Mouse (Mus musculus) effector memory CD4-positive, alpha-beta T cell, adult 5 months (primary cell): Measurements from ENCODE around the gene Pnmal1. TPM values are rescaled to one million over a fixed set of nuclear protein-coding genes. Genes with fewer than 3 reads are reported as not detected.

Experiments used
- polyA plus RNA-seq: library from polyadenylated mRNA; unstranded; fragments of 100-300 nt; shearing (Covaris generic); gene quantifications from one replicate; pipeline ENCODE4 v1.2.1, GENCODE M21; 2017

Gene Pnmal1
- polyA plus RNA-seq: not detected

DNA sequence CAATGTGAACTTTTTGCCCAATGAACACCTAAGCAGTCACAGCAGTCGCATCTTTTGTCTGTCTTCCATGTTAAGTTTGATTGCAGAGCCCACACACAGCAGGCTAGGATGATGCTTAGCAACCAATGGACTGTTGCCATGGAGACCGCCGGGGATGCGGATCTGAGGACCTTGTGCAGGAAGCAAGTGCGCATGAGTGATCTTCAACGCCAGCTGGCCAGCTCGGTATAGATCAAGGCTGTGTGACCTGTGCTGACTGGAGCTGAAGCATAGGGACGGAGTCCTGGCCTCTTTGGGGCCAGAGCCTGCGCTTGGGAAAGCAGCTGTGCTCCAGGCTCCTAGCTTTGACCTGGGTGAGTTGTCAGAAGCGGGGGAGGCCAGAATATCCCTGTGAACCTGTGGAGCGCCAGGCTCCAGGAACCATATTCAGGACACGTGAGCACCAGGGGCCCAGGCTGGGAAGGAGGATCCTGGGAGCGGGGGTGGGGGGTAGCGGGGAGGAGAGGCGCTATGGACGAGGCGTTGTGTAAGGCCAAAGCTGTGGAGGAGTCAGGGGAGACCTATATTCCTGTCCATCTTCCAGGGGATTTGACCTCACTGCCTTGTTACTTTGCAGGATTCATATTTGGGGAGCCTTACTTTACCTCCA, at the start of gene Pnmal1:
Pnmal1 (plus strand) TSS at position 141 of the 649 bp plus-strand sequence.

DNA sequence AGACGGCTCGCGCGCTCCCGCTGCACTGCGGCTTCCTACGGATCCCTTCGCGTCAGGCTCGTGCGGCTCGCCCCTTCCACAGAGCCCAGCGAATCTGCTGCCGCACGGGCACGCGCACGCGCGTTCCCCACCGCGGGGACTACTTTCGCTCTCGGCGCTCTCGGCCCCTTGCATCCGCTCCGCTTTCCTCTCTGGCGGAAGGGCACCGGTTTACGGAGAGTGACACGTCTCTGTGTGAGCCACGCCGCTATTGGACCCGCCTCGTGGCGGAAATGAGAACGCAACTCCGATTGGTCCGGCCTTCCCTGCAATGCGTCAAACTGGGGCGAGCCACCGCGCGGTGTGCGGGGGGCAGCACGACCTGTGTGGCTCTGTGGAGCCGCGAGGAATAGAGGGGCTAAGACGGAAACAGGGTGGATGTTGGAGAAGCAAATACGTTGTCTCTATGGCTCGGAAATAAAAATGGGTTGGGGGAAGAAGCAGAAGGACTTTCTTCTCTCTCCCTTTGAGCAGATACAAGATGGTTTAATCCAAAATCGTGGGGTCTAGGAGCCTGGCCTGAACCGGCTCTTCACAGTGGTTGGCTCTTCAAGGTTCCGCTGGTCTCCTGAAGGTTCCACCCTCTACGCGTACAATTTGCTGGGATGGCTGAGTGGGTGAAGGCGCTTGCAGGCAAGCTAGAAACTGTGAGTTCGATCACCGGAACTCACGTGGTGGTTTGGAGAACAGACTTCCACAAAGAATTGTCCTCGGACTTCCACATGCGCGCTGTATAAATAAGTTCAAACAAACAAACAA, 35.2 kb upstream of the Pnmal1 start, which contains the start of gene Calm3:
Calm3 (minus strand) TSS at position 78 of the 798 bp plus-strand sequence.

DNA sequence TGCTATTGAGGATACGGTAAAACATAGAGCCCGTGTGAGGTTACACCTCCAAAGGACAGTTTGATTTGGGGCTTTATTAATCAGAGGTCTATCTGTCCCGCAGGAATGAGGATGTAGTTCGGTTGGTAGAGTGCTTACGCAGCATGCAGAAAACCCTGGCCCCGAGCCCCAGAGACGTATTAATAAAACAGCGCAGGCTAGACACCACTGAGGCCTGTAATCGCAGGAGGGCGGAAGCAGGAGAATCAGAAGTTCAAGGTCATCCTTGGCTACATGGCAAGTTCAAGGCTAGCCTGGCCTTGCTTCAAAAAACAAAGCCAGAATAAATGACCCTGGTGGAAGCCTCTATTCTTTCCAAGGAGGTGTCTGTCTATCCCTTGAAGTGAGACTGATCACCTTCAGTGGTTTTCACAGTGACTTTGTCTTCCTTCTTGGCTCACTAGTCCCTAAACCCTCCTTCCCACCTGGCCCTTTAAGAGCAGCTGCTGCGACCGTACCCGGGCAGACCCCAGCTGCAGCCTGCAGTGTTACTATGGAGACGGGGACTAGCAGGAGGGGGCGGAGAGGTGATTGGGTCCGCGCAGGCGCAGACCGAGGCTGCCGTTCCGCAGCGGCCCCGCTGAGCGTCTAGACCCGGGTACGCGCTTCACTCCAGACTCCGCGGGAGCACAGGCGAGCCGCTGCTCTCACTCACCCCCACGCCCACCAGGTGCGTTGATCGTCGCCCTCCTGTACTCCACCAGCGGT, 15.2 kb upstream of the Pnmal1 start, which contains the start of gene Pnmal2:
Pnmal2 (plus strand) TSS at position 622 of the 747 bp plus-strand sequence.

DNA sequence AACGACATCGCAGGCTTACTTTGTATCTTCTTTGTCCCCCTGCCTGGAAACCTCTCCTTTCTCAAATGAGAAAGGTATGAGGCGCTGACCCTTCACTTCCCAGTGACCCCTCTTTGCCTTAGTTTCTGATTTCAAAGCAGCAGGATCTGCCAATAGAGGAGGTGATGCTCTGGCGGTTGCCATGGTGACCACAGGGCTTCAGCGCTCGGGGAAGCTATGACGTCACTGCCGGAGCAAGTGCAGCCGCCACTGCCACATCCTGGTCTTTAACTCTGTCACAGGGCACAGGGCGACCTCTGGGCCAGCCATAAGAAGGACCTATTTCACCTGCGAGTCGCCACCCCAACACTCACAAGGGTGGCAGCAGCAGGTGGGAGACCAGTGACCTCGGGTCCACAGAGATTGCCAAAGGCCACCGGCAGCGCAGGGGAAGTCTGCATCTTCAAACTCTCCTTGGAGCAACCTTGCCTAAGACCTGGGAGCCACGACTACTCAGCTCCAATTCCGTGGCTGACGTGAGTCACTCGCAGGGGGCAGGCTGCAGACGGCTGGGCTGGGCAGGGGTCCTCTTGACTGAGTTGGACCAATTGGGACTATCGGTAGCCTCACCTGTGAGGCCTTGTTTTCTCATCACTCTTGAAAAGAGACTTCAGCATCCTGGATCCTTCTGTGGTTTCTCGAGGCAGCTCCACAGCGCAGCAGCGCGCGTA, 23.5 kb downstream of the Pnmal1 start, which contains the start of gene Gm42372:
Gm42372 (plus strand) TSS at position 228 of the 710 bp plus-strand sequence.

DNA sequence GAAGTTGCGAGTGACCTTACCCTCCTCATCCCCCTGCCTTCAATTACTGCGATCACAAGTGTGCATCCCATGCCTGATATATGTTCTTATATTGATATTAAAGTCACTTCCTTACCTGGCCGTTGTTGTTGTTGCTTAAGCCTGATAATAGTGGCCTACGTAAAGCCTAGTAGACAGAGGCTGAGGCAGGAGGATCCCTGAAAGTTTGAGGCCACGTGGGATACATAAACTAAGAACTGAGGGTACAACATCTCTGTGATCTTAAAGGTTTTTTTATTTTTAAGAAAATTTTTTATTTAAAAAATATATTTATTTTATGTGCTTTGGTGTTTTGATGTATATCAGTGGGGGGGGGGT, 33.0 kb downstream of the Pnmal1 start, which contains the start of gene Ccdc8:
Ccdc8 (plus strand) TSS at position 258 of the 357 bp plus-strand sequence.

Other genes with a start within 250 kb of the Pnmal1 start
- gene Ceacam9, start 237.8 kb upstream of the Pnmal1 start, polyA plus RNA-seq: not detected
- gene Ap2s1, start 221.3 kb upstream of the Pnmal1 start, polyA plus RNA-seq: 83.6 TPM
- 289 TPM for gene Slc1a5, start 178.3 kb upstream of the Pnmal1 start, polyA plus RNA-seq
- gene Strn4, start 143.8 kb upstream of the Pnmal1 start, polyA plus RNA-seq: 61.7 TPM
- gene Fkrp, start 142.9 kb upstream of the Pnmal1 start, polyA plus RNA-seq: 19.9 TPM
- 119 TPM for gene Prkd2, start 116.8 kb upstream of the Pnmal1 start, polyA plus RNA-seq
- 0.25 TPM for gene Dact3, start 84.4 kb upstream of the Pnmal1 start, polyA plus RNA-seq
- gene Gng8, start 67.9 kb upstream of the Pnmal1 start, polyA plus RNA-seq: not detected
- gene Ptgir, start 53.2 kb upstream of the Pnmal1 start, polyA plus RNA-seq: 0.34 TPM
- gene Calm3, start 35.6 kb upstream of the Pnmal1 start, polyA plus RNA-seq: 87.7 TPM
- not detected for gene Pnmal2, start 15.0 kb upstream of the Pnmal1 start, polyA plus RNA-seq
- 1.2 TPM for gene Gm42372, start 23.4 kb downstream of the Pnmal1 start, polyA plus RNA-seq
- gene Ccdc8, start 33.0 kb downstream of the Pnmal1 start, polyA plus RNA-seq: 0.10 TPM
- gene Ppp5c, start 68.2 kb downstream of the Pnmal1 start, polyA plus RNA-seq: 77.8 TPM
- gene Hif3a, start 102.7 kb downstream of the Pnmal1 start, polyA plus RNA-seq: 0.46 TPM
- gene Psg16, start 114.4 kb downstream of the Pnmal1 start, polyA plus RNA-seq: 0.50 TPM
- gene Ceacam3, start 190.6 kb downstream of the Pnmal1 start, polyA plus RNA-seq: not detected
- gene Psg29, start 243.8 kb downstream of the Pnmal1 start, polyA plus RNA-seq: not detected